Mouse (Mus musculus) layer of hippocampus, postnatal 14 days (tissue): ENCODE data around the gene 4930539E08Rik. TPM values are rescaled to one million over a fixed set of nuclear protein-coding genes. Genes with fewer than 3 reads are reported as not detected.

Source experiments
- DNase-seq, 2 experiments: peaks; one replicate each; pipeline ENCODE4 v3.0.0; 2021 to 2022; ENCODE audit warnings: low spot score in 2 of 2, mixed read lengths in 1 of 2
- total RNA-seq, 2 experiments: library from RNA; stranded (reverse); gene quantifications; 2 replicates each; pipeline ENCODE4 v1.2.3; 2021

The 4930539E08Rik gene
- total RNA-seq, 2 experiments from 2014 or later = 3.2 to 3.8 TPM

DNA sequence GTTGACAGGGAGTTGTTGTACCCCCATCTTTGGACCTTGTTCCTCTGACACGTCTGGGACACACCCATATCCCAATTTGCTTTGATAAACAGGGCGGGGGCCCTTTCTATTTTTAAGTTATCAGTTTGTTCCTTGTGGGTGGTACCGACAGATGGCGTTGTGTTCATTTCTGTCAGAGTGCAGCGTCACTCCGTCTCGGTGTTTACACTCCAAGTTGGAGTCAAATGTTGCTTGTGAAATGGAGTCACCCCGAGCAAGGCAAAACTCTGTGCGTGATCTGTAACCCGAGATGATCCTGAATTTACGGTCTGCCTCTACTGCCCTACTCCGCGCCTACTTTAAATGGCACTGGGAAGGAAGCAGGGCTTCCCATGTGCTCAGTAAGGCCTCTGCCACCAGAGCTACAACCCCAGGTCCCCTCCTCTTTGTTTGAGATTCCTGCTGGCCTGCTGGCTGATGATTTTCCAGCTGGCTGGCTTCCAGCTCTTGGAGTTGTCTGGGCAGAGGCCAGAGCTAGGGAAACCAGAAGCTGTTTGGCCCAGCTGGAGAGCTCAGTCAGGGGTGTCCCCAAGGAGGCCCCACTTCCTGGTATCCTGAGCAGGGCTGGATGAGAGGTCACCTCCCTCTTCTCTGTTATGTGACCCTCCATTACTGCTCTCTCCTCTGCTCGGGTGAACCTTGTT is 15.4 kb upstream of the 4930539E08Rik start:
- peak; percentile 56 to 67 for DNase-seq

DNA sequence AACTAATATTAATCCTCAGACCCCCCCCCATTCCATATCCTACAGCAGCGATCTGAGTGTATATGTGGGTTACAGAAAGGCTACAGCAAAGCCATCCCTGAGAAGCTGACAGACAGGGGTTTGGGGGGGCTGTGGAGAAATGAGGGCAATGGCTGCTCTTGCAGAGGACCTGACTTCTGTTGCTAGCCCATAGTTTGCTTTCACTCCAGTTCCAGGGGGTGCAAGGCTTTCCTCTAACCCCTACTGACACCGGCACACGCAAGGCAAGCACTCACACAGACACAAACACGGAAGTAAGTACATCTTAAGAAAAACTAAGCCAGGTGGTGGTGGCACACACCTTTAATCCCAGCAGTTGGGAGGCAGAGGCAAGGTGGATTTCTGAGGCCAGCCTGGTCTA is 14.2 kb upstream of the 4930539E08Rik start:
- no peak for DNase-seq

DNA sequence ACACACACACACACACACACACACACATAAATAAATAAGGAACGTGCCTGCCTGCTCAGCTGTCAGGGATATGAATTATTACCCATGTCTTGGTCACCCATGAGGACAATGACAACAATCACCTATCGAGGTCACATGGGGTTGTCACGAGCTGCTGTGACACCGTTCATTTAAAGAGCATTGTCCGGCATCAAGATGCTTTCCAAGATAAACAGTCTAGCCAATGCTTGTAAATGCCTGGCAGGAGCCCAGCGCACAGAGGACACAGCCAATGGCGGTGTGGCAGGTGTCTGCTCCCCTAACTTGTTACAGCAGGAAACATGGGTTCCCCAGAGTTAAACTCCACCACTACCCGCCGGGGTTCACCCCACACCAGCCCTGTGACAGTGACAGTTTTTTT is 12.9 kb upstream of the 4930539E08Rik start:
- no peak for DNase-seq

DNA sequence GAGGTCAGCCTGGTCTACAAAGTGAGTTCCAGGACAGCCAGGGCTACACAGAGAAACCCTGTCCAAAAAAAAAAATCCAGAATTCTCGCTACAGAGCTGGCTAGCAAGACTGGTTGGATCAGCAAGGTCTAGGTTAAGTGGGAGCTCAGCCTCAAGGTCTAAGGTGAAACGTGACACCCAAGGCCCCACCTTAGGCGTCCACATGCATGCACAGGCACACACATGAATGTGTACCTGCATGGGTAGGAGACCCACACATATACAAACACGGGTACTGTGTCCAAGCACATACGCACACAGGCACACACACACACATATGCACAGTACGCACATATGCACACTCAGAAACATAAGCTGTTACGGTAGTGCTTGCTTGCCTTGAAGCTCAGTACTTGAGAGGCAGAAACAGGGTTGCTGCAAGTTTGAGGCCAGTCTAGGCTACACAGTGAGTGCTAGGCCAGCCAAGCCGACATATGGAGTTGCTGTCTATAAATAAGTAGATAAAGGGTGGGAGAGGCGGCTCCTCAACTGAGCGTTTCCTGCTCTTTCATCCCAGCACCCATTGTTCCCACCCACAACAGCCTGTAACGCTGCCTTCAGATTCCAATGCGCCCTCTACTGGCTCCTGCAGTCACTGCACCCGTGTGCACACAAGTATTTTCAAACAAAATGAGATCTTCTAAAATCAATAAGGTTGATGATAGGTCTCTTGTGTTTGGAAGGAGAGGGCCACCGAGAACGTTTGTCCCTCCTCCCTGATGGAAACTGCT is 11.9 kb upstream of the 4930539E08Rik start:
- DNase-seq = no peak

DNA sequence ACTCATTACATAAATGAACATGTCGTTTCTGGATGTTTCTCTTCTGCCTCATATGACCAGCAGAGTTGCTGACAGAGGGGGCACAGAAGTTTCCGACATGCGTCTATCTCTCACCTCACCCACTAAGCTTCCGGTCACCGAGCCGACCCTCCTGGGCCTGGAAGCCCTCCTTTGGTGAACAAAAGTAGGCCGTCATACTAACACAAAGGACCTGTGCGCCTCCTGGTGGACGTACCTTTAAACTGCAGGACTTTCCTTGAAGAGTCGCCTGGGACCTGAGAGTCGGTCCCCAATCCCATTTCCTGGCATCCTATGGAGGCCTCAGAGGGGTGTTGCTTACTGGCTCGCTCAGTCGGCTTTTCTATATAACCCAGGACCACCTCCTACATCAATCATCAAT is 11.3 kb upstream of the 4930539E08Rik start:
- DNase-seq = peak; percentile 77 to 81

DNA sequence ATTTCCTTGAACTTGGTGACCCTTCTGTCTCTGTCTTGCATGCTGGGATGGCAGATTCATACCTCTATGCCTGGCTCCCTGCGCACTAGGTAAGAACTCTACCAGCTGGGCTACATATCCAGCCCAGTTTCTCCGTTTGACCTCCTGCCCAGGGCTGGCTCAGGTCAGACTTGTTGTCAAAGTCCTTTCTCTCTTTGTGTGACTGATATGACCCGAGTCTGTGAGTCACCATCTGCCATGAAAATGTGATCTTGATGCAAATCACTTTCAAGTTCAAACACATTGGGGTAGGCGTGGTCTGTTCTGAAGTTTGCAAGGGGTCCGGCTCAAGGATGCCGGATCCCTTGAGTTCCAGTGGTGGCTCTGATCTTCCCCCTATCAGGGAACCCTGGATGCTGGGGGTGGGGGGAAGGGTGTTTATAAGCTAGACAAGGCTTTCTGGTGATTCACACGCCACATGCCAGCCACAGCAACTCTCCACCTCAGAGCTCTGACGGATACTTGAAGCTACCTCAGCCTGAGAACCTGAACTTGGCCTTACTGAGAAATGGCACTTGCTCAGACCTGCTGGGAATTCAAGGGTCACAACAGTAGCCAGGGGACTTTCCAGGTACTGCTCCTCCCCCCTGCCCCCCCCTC is 10.0 kb upstream of the 4930539E08Rik start:
- no peak for DNase-seq

DNA sequence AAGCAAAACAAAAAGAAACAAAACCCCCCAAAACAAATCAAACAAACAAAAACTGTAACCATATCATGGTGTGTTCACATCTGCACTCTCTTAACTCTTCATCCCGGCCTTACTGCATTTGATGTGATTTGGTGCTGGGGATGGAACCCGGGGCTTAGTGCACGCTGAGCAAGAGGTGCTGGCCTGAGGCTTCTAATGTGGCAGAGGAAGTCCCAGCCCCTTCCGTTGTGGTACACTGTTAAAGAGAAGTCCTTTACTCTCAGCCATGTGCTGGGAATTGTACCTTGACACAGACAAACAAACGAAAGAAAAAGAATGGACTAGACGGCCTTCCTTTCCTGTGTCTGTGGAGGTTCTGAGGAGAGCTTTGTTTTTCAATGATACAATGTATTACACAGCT is 7.0 kb upstream of the 4930539E08Rik start:
- no peak for DNase-seq

DNA sequence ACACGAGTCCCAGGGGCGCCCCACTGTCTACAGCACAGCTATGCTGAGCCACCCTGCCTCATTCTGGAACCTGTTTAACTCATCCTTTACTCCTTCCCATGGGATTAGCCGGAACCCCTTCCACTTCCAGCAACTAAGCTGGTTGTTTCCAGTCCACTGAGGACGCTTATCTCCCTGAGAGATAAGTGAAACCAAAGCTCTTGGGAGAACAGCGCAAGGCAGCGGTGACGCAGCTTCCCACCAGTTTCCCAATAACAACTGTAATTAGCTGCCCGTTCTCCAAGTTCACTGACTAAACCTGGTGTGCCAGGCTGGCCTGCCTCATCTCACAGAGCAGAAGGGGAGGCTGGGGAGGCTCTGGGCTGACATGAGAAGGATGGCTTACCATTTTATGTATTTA is 6.0 kb upstream of the 4930539E08Rik start:
- DNase-seq = no peak

DNA sequence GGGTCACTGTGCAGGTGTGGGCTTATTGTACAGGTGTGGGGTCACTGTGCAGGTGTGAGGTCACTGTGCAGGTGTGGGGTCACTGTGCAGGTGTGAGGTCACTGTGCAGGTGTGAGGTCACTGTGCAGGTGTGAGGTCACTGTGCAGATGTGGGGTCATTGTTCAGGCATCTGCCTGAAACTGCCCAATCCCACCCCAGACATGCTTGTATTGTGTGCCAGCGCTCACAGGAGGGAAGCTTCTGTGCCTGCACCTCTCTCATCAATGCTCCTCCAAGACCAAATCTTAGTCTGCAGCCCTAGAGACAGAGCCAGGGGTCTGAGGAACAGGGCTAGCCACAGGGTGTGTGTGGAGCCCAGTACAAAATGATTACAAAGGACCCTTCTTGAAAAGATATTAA is 1.4 kb upstream of the 4930539E08Rik start:
- no peak for DNase-seq

DNA sequence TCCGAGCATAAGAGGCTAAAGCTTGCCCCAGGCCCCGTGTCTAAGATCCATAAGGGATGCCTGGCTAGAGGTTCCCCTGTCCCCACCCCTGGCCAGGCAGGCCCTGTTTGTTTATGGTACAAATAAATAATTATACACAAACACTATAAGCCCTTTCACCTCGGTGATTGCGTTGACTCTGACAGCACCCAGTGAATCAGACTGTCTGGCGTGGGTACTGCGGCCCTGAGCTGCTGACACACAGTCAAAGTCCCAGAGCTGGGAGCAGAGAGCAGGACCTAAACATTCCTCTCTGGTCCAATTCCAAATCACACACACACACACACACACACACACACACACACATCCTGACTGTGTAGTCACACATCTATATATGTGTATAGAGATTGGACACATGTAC is 1.2 kb downstream of the 4930539E08Rik start:
- DNase-seq = no peak

DNA sequence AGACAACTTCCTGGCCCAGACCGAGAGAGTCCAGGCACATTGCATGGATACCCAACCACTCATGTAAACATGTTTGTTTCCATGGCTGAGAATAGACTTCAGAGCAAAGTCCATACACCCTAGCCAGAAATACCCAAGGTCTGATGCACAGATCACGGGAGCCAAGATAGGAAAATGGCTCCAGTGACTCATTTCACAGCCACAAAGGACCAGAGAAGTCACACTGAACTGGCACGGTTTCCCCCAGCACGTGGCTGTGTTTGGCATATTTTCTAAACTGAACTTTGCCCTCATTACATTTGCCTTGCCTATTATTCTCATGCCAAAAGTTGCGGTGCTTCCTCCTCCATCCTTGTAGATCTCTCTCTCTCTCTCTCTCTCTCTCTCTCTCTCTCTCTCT is 1.9 kb downstream of the 4930539E08Rik start:
- no peak for DNase-seq

DNA sequence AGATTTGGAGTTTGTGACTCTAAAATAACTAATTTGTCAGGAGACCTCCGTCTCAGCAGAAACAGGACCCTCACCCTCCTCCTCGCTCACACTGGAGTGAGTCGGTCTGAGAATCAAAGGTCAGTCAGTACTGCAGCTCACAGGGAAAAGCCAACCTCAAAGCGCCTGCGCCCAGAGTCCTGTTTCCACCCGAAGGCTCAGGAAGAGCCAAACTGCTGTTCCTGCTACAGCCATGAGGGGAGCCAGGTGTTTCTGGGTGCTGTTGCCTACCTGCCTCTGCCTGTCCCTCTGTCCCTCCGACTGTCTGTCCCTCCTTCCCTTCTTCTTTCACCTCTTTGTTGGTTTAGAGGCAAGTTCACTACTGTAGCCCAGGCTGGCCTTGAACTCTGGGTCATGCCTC is 5.0 kb downstream of the 4930539E08Rik start:
- no peak for DNase-seq

DNA sequence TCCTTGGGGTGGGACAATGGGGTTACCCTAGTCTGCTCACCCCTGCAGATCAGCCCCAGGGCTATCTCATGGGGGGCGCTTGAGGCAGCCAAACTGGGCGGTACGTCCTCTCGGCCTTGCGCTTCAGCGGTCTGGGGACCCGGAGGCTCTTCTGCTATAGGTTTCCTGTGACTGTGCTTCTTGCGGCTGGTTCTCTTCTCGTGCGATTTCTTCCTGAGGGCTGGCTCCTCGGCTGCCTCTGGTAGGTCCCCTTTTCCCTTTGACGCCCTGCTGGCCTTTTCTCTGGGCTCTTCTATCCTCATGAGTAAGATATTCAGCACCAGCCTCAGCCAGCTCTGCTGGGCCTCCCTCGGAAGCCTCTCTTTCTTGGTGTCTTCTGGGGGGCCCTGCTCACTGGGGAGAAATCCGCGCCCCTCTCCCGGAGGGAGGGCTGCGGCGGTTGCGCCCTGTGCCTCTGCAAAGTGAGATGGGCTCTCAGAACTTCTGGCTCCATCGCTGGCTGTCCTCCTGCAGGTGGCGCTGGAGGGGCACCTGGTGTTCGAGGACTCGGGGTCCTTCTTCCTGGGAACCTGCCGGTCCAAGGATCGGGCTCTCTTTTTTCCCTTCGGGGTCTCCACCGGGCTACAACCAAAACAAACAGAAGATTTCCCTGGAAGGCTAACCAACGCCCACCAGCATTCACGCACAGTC is 5.7 kb downstream of the 4930539E08Rik start:
- peak; percentile 25 to 44 for DNase-seq

DNA sequence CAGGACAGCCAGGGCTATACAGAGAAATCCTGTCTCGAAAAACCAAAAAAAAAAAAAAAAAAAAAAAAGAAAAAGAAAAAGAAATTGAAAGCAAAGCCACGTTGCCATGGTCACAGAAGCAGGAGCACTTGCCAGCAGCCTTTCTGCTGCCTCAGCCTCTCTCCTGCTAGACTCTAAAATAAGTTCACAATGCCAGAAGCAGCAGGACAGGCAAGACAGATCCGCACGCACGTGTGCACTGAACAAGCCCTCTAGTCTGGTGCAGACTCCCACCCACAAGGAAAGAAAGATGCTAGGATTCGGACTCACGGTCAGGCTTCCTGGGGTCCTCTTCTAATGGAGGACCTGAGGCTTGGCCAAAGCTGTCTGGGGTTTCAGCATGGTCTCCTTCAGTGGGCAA is 7.2 kb downstream of the 4930539E08Rik start:
- peak; percentile 13 to 53 for DNase-seq

DNA sequence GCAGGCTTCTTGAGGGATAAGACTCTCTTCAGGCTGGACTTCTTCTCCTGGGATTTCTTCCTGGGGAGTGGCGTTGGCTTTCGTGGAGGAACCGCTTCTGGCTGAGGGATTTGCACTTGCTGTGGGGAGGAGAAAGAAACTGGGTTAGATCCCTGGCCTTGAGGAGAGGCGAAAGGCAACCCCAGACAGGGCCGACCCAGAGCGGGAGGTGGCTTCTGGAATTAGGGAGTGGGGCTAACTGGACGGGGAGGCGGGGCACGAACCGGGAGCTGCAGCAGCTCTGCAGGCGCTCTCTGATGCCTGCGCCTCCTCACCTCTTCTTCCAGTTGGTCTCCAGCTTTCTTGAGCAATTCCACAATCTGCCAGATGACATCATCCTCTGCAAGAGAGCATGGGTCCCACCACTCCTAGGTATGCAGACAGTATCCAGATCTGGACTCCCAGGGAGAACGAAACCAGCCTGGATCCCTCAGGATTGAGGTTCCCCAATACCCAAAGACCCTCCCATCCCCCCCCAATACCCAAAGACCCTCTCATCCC is 9.7 kb downstream of the 4930539E08Rik start:
- no peak for DNase-seq

DNA sequence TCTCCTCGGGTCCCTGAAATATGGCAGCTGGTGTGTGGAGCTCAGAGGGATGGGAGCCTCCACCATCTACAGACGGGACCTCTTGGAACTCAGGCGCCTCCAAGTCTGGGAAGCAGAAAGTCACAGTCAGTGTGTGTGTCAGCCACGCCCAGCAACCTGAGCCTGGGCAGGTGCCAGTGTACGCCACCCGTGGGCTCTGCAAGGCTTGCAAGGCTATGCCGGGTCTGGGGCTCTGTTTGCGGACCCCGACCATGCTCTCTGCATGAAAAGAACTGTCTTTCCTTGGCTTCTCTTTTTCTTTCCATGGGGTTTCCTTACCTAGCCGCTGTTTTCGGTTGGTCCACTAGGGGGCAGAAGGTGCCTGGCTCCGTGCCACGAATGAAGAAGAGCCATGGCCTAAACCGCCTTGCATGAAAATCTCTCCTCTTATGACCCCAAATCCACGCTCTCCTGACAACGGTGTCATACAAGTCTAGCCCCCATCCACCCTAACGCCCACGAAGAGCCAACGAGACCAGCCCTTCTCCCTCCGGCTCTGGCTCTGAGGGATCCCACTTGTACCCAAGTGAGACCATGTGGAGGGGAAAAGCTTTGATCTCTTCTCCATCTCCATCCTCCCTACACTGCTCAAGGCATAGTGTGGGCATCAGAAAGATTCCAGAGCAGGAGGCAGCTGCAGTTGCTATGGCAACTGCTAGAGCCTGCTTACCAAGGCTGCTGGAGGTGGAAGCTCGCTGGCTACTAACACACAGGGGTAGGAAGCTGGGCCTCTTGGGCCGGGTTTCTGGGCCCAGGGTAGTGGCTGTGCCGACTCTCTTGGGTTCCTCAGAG is 10.4 kb downstream of the 4930539E08Rik start:
- DNase-seq = peak; percentile 47 to 54

DNA sequence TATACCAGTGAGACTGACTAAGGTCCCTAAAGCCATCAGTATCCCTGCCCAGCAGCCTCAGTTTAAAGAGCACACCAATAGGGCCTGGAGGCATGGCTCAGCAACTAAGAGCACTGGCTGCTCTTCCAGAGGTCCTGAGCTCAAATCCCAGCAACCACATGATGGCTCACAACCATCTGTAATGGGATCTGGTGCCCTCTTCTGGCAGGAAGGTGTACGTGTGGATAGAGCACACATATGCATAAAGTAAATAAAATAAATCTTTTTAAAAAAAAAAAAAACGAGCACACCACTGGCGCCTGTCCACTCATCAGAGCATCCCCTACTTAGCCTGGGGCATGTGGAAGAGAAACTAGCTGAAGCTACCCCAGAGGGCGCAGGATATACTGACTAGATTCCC is 13.6 kb downstream of the 4930539E08Rik start:
- DNase-seq = no peak

DNA sequence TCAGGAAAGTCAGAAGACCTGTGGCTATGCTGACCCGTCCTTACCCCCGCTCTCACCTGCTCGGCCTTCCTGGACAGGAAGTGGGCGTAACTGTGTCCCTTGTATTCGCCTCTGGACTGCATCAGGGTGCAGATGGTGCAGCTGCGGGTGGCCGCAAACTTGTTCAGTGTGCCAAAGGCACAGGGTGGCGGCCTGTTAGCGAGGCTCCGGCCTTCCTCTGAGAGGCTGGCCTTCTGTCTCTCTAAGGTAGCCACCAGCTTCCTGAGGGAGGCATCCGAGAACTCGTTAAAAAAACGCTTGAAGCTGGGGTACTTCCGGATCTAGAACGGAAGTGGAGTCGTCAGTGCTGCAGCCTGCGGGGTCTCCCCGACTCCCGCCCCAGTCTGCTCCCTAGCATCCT is 15.7 kb downstream of the 4930539E08Rik start:
- no peak for DNase-seq

DNA sequence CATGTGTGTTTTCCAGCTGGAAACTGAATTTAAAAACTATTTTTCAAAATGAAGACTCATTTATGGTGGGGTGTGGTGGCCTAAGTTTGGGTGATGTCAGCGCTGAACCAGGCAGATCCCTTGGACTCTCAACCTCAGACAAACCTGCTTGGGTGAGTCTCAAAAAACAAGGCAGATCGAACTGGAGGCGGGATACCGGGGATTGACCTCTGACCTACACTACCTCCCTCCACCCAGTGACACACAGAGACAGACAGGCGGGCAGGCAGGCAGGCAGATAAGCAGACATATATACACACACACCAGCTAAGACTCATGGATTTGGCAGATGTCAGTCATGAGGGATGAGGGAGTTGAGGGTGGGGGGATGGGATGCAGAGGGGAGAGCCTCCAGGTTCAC is 16.9 kb downstream of the 4930539E08Rik start:
- DNase-seq = no peak

DNA sequence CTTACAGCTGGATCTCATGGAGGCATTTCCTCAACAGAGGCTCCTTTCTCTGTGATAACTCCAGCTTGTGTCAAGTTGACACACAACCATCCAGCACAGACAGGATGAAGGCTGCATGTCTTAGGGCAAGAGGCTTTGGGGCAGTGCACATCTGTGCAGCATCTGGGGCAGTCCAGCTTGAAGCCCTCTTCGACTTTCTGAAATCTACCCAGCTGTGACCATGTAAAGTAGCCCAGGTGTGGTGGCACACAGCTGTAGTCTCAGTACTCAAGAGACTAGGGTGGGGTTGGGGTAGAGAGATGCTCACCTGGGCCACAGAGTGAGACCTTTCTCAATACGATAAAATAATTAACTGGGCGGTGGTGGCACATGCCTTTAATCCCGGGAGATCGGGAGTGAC is 17.3 kb downstream of the 4930539E08Rik start:
- DNase-seq = no peak
